Mouse (Mus musculus) MN1 (cell line): ENCODE measurements at regions not wholly inside any gene's neighbourhood (a gene's known extent, or its start where the extent isn't known, plus 50 kb on each side); places are given as distances from the start of the nearest gene placed in this dataset.

Experiments used
- DNase-seq: peaks from one replicate; pipeline ENCODE4 v3.0.0-alpha.2; 2016; ENCODE audit warnings: low spot score

GRCm38 (mm10) chr8:115478406-115479060, 229.1 kb downstream of the Maf start:
- DNase-seq = no peak

GRCm38 (mm10) chr8:115476071-115476470, 231.5 kb downstream of the Maf start:
- DNase-seq = no peak

GRCm38 (mm10) chr8:115475156-115475555, 232.4 kb downstream of the Maf start:
- no peak for DNase-seq

GRCm38 (mm10) chr8:115473974-115474373, 233.6 kb downstream of the Maf start:
- no peak for DNase-seq

GRCm38 (mm10) chr8:115466553-115466952, 241.0 kb downstream of the Maf start:
- peak; percentile 9 for DNase-seq

- no peak for DNase-seq
These were observed 241.5 kb downstream of the Maf start for GRCm38 (mm10) chr8:115466122-115466521.

- no peak for DNase-seq
These were observed 244.9 kb downstream of the Maf start for GRCm38 (mm10) chr8:115462657-115463056.

- no peak for DNase-seq
These were observed 249.5 kb downstream of the Maf start for GRCm38 (mm10) chr8:115458119-115458518.

- DNase-seq = no peak
These were observed 256.8 kb downstream of the Maf start for GRCm38 (mm10) chr8:115450789-115451188.

GRCm38 (mm10) chr8:115448367-115448766, 259.2 kb downstream of the Maf start:
- DNase-seq = no peak

- no peak for DNase-seq
These were observed 263.1 kb downstream of the Maf start for GRCm38 (mm10) chr8:115444519-115444918.

- DNase-seq = no peak
These were observed 265.5 kb downstream of the Maf start for GRCm38 (mm10) chr8:115441943-115442550.

- no peak for DNase-seq
These were observed 266.3 kb downstream of the Maf start for GRCm38 (mm10) chr8:115441323-115441722.

GRCm38 (mm10) chr8:115440151-115440550, 267.4 kb downstream of the Maf start:
- DNase-seq = no peak

- no peak for DNase-seq
These were observed 268.1 kb downstream of the Maf start for GRCm38 (mm10) chr8:115439512-115439911.

GRCm38 (mm10) chr8:115437956-115438355, 269.6 kb downstream of the Maf start:
- no peak for DNase-seq

GRCm38 (mm10) chr8:115436356-115436721, 271.3 kb downstream of the Maf start:
- no peak for DNase-seq

- DNase-seq = no peak
These were observed 271.8 kb downstream of the Maf start for GRCm38 (mm10) chr8:115435720-115436355.

- DNase-seq = no peak
These were observed 275.1 kb downstream of the Maf start for GRCm38 (mm10) chr8:115432396-115433040.

- DNase-seq = no peak
These were observed 276.8 kb downstream of the Maf start for GRCm38 (mm10) chr8:115430793-115431192.

- no peak for DNase-seq
These were observed 278.2 kb downstream of the Maf start for GRCm38 (mm10) chr8:115429291-115429883.

- DNase-seq = no peak
These were observed 278.9 kb downstream of the Maf start for GRCm38 (mm10) chr8:115428528-115429290.
